Mouse (Mus musculus) stomach, postnatal 0 days (tissue): ENCODE results near the gene H1f0. TPM values are rescaled to one million over a fixed set of nuclear protein-coding genes. Genes with fewer than 3 reads are reported as not detected.

ENCODE experiments used
- ATAC-seq: fragments of 200-750 bp; cut with Nextera tagmentation; 2 replicates; pipeline ENCODE4 v1.8.0; 2017; ENCODE audit not compliant: low FRiP score, low TSS enrichment
- DNase-seq: peaks from one replicate; pipeline ENCODE4 v3.0.0-alpha.2; 2016; ENCODE audit warnings: low spot score
- H3K27ac ChIP-seq: fragments of 300-500 bp; sonication (generic); replicated peaks from 2 replicates; pipeline ENCODE4 v1.5.1; 2014; ENCODE audit warnings: mild to moderate bottlenecking, control low read depth
- H3K27me3 ChIP-seq: fragments of 300-500 bp; sonication (generic); 2 replicates; pipeline ENCODE4 v1.6.1; 2014; ENCODE audit warnings: low read length; ENCODE audit not compliant: control insufficient read depth, insufficient read depth
- H3K36me3 ChIP-seq: fragments of 300-500 bp; sonication (generic); 2 replicates; pipeline ENCODE4 v1.6.1; 2014; ENCODE audit warnings: low read length, mixed read lengths; ENCODE audit not compliant: control insufficient read depth, insufficient read depth
- H3K4me1 ChIP-seq: fragments of 300-500 bp; sonication (generic); replicated peaks from 2 replicates; pipeline ENCODE4 v1.6.1; 2014; ENCODE audit warnings: antibody characterized with exemption; ENCODE audit not compliant: control insufficient read depth, insufficient read depth
- H3K4me2 ChIP-seq: fragments of 300-500 bp; sonication (generic); replicated peaks from 2 replicates; pipeline ENCODE4 v1.6.1; 2014; ENCODE audit warnings: low read depth, mild to moderate bottlenecking, control low read depth, moderate library complexity
- H3K4me3 ChIP-seq: fragments of 300-500 bp; sonication (generic); 2 replicates; pipeline ENCODE4 v1.5.1; 2014; ENCODE audit warnings: low read depth, low read length, control low read depth
- H3K9ac ChIP-seq: fragments of 300-500 bp; sonication (generic); 2 replicates; pipeline ENCODE4 v1.6.1; 2014; ENCODE audit warnings: mild to moderate bottlenecking, low read length, control low read depth, mixed read lengths
- H3K9me3 ChIP-seq: fragments of 300-500 bp; sonication (generic); 2 replicates; pipeline ENCODE4 v1.6.1; 2016; ENCODE audit warnings: low read length; ENCODE audit not compliant: control insufficient read depth
- CTCF ChIP-seq: IDR thresholded peaks from 2 replicates; pipeline ENCODE4 v1.5.1; 2016; ENCODE audit warnings: antibody characterized with exemption, low read depth, mild to moderate bottlenecking, moderate library complexity
- EP300 ChIP-seq: optimal IDR thresholded peaks from 2 replicates; pipeline ENCODE3; 2016; ENCODE audit warnings: antibody characterized with exemption
- WGBS: fragments of 180-500 bp; shearing (Covaris S2); extraction: QIAGEN DNeasy Blood & Tissue Kit; methylation state at CpG from one replicate; pipeline ENCODE4 v1.1.7; 2014; 5-methylcytosine and 5-hydroxymethylcytosine counted together
- polyA plus RNA-seq: library from polyadenylated mRNA; unstranded; fragments of >200 nt; fragmentation: Nextera tagmentation; extraction: Ambion mirVana; gene quantifications from 2 replicates; pipeline ENCODE4 v1.2.1, GENCODE M21; 2015

H1f0 gene
- polyA plus RNA-seq, 1 experiment from 2014 or later = 285 TPM

DNA sequence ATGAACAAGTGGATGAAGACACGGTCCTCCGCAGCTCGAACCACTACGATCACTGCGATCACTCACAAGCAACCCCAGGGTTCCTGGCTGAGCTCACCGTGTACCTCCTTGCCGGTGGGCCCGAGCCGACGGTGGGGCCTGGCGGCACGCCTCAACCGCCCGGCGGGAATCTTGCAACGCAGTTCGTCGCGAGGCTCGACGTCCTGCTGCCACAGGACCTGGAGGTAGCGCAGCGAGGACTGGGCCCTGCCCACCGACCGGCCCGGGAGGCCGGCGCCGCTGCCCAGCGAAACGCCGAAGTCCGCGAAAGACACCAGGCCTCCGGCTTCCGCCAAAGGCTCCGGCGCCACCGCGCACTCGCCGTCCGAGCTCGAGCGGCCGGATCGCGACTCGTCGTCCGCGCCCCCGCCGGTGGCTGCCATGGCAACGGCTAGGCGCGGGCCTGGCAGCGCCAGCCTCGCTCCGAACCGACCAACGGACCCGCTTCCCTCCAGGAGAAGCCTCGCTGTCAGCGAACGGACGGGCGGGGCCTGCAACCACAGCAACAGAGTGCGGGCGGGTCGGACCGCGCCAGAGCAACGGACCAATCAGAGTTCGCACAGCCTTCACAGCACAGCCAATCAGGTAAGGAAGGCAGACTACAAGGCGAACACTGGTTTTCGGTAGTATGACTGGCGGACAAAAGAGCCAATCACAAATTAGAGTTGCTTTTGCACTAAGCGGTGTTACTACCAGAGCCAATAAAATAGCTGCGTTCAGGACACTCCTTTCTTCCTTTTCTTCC lies 34.3 kb downstream of the H1f0 start, which contains the start of gene Ankrd54:
Ankrd54 (minus strand) TSS at position 518 of the 784 bp plus-strand sequence.
- under 1% methylated on average over 75 of the region's 80 CpGs for WGBS
- Histone ChIP-seq H3K4me2 (peak within 1 kb of the TSS; percentile 84), H3K9me3 (no peaks in the 10 kb centered on the region), H3K27me3 (no peaks in the 10 kb centered on the region), H3K4me3 (peak within 1 kb of the TSS; percentile 82), H3K36me3 (peaks cover 13% of the 10 kb centered on the region), H3K9ac (peak within 1 kb of the TSS; percentile 83), H3K4me1 (no peaks in the 10 kb centered on the region), H3K27ac (peak within 1 kb of the TSS; percentile 88)
- TF ChIP-seq CTCF (no peak), EP300 (no peak)
- DNase-seq (peak; percentile 98), ATAC-seq (peak; percentile 99)

DNA sequence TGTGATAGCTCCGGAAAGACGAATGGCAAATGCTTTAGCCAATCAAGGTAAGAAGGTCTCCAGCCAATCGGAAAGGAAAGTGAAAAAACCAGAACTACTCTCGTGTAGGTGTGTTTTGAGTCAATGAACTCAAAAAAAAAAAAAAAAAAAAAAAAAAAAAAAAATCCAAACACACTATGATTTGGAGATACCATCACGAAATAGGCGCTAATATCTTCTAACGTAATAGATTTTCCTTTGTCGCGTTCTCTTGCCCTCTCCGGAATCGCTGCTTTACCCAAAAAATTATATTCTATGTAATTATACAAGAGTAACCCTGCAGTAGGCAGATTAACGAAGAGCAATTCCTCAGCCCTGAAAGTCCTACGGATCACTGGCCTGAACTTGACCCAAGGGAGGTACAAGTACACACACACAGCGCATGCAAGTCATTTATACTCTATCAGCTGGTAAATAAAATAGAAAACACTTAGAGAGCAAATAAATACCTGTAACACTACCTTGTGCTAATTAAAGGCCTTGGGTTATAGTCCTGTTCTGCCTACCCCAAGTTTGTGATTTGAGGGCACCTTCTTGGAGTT lies 35.0 kb downstream of the H1f0 start:
- H3K36me3 ChIP-seq = peaks cover 10% of the 10 kb centered on the region
- no peak overlapping the region for H3K9ac ChIP-seq
- H3K4me1 ChIP-seq = no peaks in the 10 kb centered on the region
- peak overlapping the region; percentile 18; the same call in 1 of the 2 replicates for H3K4me3 ChIP-seq
- WGBS = 8% methylated on average over 14 of the region's 14 CpGs
- H3K9me3 ChIP-seq = no peaks in the 10 kb centered on the region
- TF ChIP-seq CTCF = no peak
- no peak for TF ChIP-seq EP300
- no peak overlapping the region for H3K27ac ChIP-seq
- H3K4me2 ChIP-seq = peak overlapping the region; percentile 46
- no peaks in the 10 kb centered on the region for H3K27me3 ChIP-seq
- DNase-seq (no peak), ATAC-seq (no peak)

DNA sequence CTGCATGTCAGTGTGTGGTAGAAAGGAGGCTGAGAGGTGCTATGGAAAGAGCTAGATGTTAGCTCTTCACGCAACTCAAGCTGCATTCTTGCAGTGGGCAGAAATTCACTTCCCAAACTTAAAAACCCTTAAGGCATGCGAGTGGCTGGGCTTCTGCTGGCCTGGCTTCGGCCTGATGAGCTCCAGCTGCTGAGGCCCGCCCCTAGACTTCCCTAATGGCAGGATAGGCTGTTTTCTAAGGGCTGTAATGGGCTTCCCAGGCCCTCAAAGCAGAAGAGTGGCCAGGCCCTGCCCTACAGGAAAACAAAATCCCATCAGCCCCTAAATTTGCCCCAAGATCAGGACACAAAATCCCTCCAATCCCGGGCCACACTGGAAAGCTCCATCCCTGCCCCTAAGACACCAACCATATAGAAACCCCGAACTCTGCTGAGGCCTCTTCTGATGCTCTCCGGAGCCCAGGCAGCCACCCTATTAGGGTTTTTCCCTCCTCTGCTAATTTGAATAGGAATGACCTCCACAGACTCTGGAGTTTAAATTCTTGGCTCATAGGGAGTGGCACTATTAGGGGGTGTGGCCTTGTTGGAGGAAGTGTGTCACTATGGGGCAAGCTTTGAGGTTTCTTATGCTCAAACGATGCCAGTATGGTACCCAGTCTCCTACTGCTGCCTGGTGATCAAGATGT lies 37.0 kb downstream of the H1f0 start:
- ATAC-seq = no peak
- WGBS = 34% methylated on average over 8 of the region's 8 CpGs
- no peaks in the 10 kb centered on the region for H3K36me3 ChIP-seq
- H3K27me3 ChIP-seq = no peaks in the 10 kb centered on the region
- H3K9ac ChIP-seq = no peak overlapping the region
- H3K27ac ChIP-seq = peak overlapping the region; percentile 78
- no peak overlapping the region for H3K4me3 ChIP-seq
- no peak overlapping the region for H3K4me2 ChIP-seq
- H3K9me3 ChIP-seq = no peaks in the 10 kb centered on the region
- TF ChIP-seq CTCF (no peak), EP300 (no peak)
- H3K4me1 ChIP-seq = no peaks in the 10 kb centered on the region
- DNase-seq = no peak

DNA sequence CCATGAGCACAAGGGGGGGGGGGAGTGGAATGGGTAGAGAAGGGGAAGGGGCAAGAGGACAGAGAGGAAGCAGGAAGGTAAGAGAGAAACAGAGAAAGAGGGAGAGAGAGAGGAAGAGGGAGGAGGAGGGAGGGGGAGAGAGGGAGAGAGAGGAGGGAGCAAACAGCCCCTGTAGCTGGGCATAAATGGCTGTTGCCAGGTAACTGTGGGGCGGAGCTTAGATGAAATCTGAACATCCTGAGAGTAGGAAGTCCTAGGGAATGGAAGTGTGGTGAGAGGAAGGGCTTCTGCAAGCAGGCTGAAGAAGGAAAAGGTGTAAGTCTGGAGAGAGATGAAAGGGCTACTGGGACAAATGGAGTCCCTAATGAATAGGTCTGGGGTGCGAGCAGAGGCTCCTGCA lies 38.0 kb downstream of the H1f0 start:
- no peak for TF ChIP-seq EP300
- no peak for TF ChIP-seq CTCF
- 33% methylated on average over 2 of the region's 2 CpGs for WGBS
- H3K27me3 ChIP-seq = no peaks in the 10 kb centered on the region
- DNase-seq (no peak), ATAC-seq (no peak)
- no peaks in the 10 kb centered on the region for H3K4me1 ChIP-seq
- no peaks in the 10 kb centered on the region for H3K9me3 ChIP-seq
- H3K9ac ChIP-seq = no peak overlapping the region
- no peak overlapping the region for H3K27ac ChIP-seq
- no peaks in the 10 kb centered on the region for H3K36me3 ChIP-seq
- no peak overlapping the region for H3K4me2 ChIP-seq
- no peak overlapping the region for H3K4me3 ChIP-seq

DNA sequence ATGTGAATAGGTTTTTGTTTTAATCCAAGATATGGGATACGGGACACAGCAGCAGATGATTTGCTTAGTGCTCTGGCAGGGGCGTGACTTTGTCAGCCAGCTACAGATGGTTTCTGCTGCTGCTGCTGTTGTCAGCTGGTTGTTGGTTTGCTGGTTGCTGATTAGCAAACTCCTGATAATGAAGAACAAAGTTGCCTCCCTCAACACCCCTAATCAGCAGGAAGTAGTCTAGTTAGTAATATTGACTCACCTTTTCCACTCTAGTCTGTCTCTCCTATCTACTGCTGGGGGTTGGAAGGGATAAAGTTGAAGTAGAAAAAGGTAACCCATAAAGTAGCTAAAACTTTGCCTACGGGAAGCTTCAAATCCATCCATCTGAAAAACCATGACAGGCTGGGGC lies 39.4 kb downstream of the H1f0 start:
- H3K27ac ChIP-seq = peak overlapping the region; percentile 20; the same call in 1 of the 2 replicates
- no peaks in the 10 kb centered on the region for H3K36me3 ChIP-seq
- H3K4me1 ChIP-seq = no peaks in the 10 kb centered on the region
- H3K9ac ChIP-seq = no peak overlapping the region
- TF ChIP-seq CTCF (no peak), EP300 (no peak)
- WGBS = 50% methylated on average over 3 of the region's 3 CpGs
- no peaks in the 10 kb centered on the region for H3K27me3 ChIP-seq
- no peak for DNase-seq
- H3K4me2 ChIP-seq = no peak overlapping the region
- no peak overlapping the region for H3K4me3 ChIP-seq
- no peak for ATAC-seq
- H3K9me3 ChIP-seq = no peaks in the 10 kb centered on the region
